ENCODE assay signal across 12 mouse cellular contexts in the genomic region with DNA sequence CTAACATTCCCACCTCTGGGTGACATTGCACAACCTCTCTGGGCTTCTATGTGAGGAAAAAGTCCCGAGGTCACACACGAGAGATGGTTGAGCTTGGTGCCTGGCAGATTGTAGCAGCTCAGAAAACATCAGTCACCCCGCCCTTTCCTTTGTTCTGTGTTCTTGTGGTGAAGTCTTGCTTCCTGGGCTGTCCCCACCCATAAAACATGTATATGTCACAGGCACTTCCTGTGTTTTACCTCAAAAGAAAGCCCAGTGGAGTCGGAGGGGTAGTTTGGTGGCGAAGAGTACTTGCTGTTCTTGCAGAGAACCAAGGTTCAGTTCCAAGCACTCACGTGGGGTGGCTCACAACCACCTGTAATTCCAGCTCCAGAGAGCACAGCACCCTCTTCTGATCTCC. TPM values are rescaled to one million over a fixed set of nuclear protein-coding genes. Genes with fewer than 3 reads are reported as not detected.
A peak's percentile ranks its signal among the peaks of the same experiment; 100 is the strongest.
DNase-seq lines count a peak whose midpoint lies in the region; ATAC-seq and TF ChIP-seq lines count a peak whose summit lies in the region.
"Had no signal": no experiment of that assay in that cellular context is flagged by ENCODE, and none has a peak within 500 bp of the region (broad histone marks: within the 10 kb centered on the region; RNA-seq: fewer than 3 reads in every experiment).

No protein-coding gene starts in this region.

- H3K4me3 ChIP-seq in layer of hippocampus, adult 2 months: no peak overlapping the region
- H3K4me3 ChIP-seq in small intestine, adult 2 months (ENCODE audit: low read depth, low read length): no peak overlapping the region
- H3K4me3 ChIP-seq in forebrain, embryonic 12.5 days (replicated peaks): no peak overlapping the region
- no peak overlapping the region for H3K4me3 ChIP-seq in forebrain, embryonic 16.5 days (replicated peaks; ENCODE audit: low read length)
- no peak overlapping the region for H3K4me3 ChIP-seq in hindbrain, embryonic 13.5 days
- H3K4me3 ChIP-seq: kidney, embryonic 15.5 days; limb, embryonic 15.5 days; neural tube, embryonic 12.5 days had no signal

- no peak for ATAC-seq in forebrain, embryonic 12.5 days (ENCODE audit: low FRiP score)
- no peak for ATAC-seq in forebrain, embryonic 16.5 days
- no peak for ATAC-seq in hindbrain, embryonic 13.5 days (ENCODE audit: low FRiP score)

- H3K27ac ChIP-seq in layer of hippocampus, adult 2 months: no peak overlapping the region
- H3K27ac ChIP-seq in small intestine, adult 2 months (ENCODE audit: insufficient read depth, low read depth, low read length): peak overlapping the region; percentile 56
- no peak overlapping the region for H3K27ac ChIP-seq in forebrain, embryonic 12.5 days
- no peak overlapping the region for H3K27ac ChIP-seq in forebrain, embryonic 16.5 days (ENCODE audit: low read length)
- H3K27ac ChIP-seq in hindbrain, embryonic 13.5 days: no peak overlapping the region
- H3K27ac ChIP-seq: kidney, embryonic 15.5 days; limb, embryonic 15.5 days; neural tube, embryonic 12.5 days had no signal

- no peak overlapping the region for H3K9ac ChIP-seq in forebrain, embryonic 12.5 days
- no peak overlapping the region for H3K9ac ChIP-seq in forebrain, embryonic 16.5 days (replicated peaks; ENCODE audit: low read depth, low read length)
- no peak overlapping the region for H3K9ac ChIP-seq in hindbrain, embryonic 13.5 days
- H3K9ac ChIP-seq: kidney, embryonic 15.5 days; limb, embryonic 15.5 days; neural tube, embryonic 12.5 days had no signal

- peaks cover 12% of the 10 kb centered on the region for H3K4me1 ChIP-seq in small intestine, adult 2 months (ENCODE audit: control insufficient read depth, insufficient read depth, insufficient read length, low read length)
- H3K4me1 ChIP-seq in forebrain, embryonic 12.5 days: no peaks in the 10 kb centered on the region
- no peaks in the 10 kb centered on the region; the same call in 1 of the 2 replicates for H3K4me1 ChIP-seq in forebrain, embryonic 16.5 days (replicated peaks; ENCODE audit: control insufficient read depth, insufficient read depth, low read length)
- no peaks in the 10 kb centered on the region for H3K4me1 ChIP-seq in hindbrain, embryonic 13.5 days (replicated peaks)
- H3K4me1 ChIP-seq: limb, embryonic 15.5 days; neural tube, embryonic 12.5 days had no signal

- TF ChIP-seq POLR2A in small intestine, adult 2 months (IDR thresholded peaks at IDR 0.05; ENCODE audit: low read depth, low read length): no peak

- 77% methylated on average over 6 of the region's 6 CpGs for WGBS in small intestine, adult 2 months
- 83% methylated on average over 6 of the region's 6 CpGs for WGBS in forebrain, embryonic 12.5 days
- WGBS in forebrain, embryonic 16.5 days: 85% methylated on average over 6 of the region's 6 CpGs
- WGBS in hindbrain, embryonic 13.5 days: 87% methylated on average over 6 of the region's 6 CpGs

- no peak for DNase-seq in layer of hippocampus, adult 2 months (ENCODE audit: low spot score in 2 of 2)
- DNase-seq in layer of hippocampus, adult 11-12 months (ENCODE audit: low spot score): no peak
- peak; percentile 20 to 22 for DNase-seq in lung, adult 18-20 months
- DNase-seq in gastrocnemius, postnatal 4 days (ENCODE audit: low spot score in 2 of 2): no peak
- DNase-seq: cerebellum, adult 11-12 months had no signal

- H3K9me3 ChIP-seq in forebrain, embryonic 12.5 days: no peaks in the 10 kb centered on the region
- H3K9me3 ChIP-seq in forebrain, embryonic 16.5 days (ENCODE audit: control insufficient read depth, low read length): no peaks in the 10 kb centered on the region
- H3K9me3 ChIP-seq in hindbrain, embryonic 13.5 days: no peaks in the 10 kb centered on the region
- H3K9me3 ChIP-seq: kidney, embryonic 15.5 days; limb, embryonic 15.5 days; neural tube, embryonic 12.5 days had no signal

- H3K36me3 ChIP-seq in small intestine, adult 2 months (ENCODE audit: control insufficient read depth, insufficient read depth, low read length): no peaks in the 10 kb centered on the region
- no peaks in the 10 kb centered on the region for H3K36me3 ChIP-seq in forebrain, embryonic 12.5 days (replicated peaks)
- H3K36me3 ChIP-seq in forebrain, embryonic 16.5 days (ENCODE audit: control insufficient read depth, insufficient read depth): no peaks in the 10 kb centered on the region
- no peaks in the 10 kb centered on the region for H3K36me3 ChIP-seq in hindbrain, embryonic 13.5 days
- H3K36me3 ChIP-seq: kidney, embryonic 15.5 days; limb, embryonic 15.5 days; neural tube, embryonic 12.5 days had no signal

- peak; percentile 47 for TF ChIP-seq CTCF in layer of hippocampus, adult 2 months (conservative IDR thresholded peaks at IDR 0.05)
- no peak for TF ChIP-seq CTCF in small intestine, adult 2 months (IDR thresholded peaks at IDR 0.05; ENCODE audit: extremely low read depth, insufficient read length, insufficient replicate concordance, low read depth, low read length)

- no peaks in the 10 kb centered on the region for H3K27me3 ChIP-seq in small intestine, adult 2 months (ENCODE audit: control insufficient read depth, insufficient read depth, low read length)
- no peaks in the 10 kb centered on the region for H3K27me3 ChIP-seq in forebrain, embryonic 12.5 days
- H3K27me3 ChIP-seq in forebrain, embryonic 16.5 days (replicated peaks; ENCODE audit: control insufficient read depth, insufficient read depth, low read length): no peaks in the 10 kb centered on the region
- H3K27me3 ChIP-seq in hindbrain, embryonic 13.5 days: no peaks in the 10 kb centered on the region
- H3K27me3 ChIP-seq: kidney, embryonic 15.5 days; limb, embryonic 15.5 days; neural tube, embryonic 12.5 days had no signal

- H3K4me2 ChIP-seq in forebrain, embryonic 12.5 days: no peak overlapping the region
- no peak overlapping the region for H3K4me2 ChIP-seq in forebrain, embryonic 16.5 days (ENCODE audit: low read length)
- H3K4me2 ChIP-seq in hindbrain, embryonic 13.5 days: no peak overlapping the region
- H3K4me2 ChIP-seq: kidney, embryonic 15.5 days; limb, embryonic 15.5 days; neural tube, embryonic 12.5 days had no signal

RNA-seq across cellular contexts. Expression of a gene that starts 2.4 kb away (rescaled TPM):
- total RNA-seq in layer of hippocampus, adult 2 months (2021): not detected
- polyA plus RNA-seq in small intestine, adult 2 months (2012; rRNA removed): 0.69 and 0.80 TPM in 2 replicates
- polyA plus RNA-seq in forebrain, embryonic 12.5 days (2016; fragmentation: Nextera tagmentation; extraction: Ambion mirVana): 0.06 TPM in 1 of 2 replicates, not detected in the other
- 0.27 TPM in 1 of 2 replicates, not detected in the other for polyA plus RNA-seq in forebrain, embryonic 16.5 days (2015; fragmentation: Nextera tagmentation; extraction: Ambion mirVana)
- total RNA-seq in gastrocnemius, postnatal 4 days (2021): under 1 TPM; 0.39 to 0.49 TPM
- polyA plus RNA-seq in hindbrain, embryonic 13.5 days (2015; fragmentation: Nextera tagmentation; extraction: Ambion mirVana): not detected in 2 replicates

RNA-seq across cellular contexts. Expression of a gene that starts 37.2 kb away (rescaled TPM):
- 10 to 100 TPM; 43.7 to 46.7 TPM for total RNA-seq in layer of hippocampus, adult 2 months (2021)
- polyA plus RNA-seq in small intestine, adult 2 months (2012; rRNA removed): 32.4 and 43.1 TPM in 2 replicates
- polyA plus RNA-seq in forebrain, embryonic 12.5 days (2016; fragmentation: Nextera tagmentation; extraction: Ambion mirVana): 13.4 and 14.2 TPM in 2 replicates
- polyA plus RNA-seq in forebrain, embryonic 16.5 days (2015; fragmentation: Nextera tagmentation; extraction: Ambion mirVana): 12.5 and 12.9 TPM in 2 replicates
- 10 to 100 TPM; 16.9 to 17.3 TPM for total RNA-seq in gastrocnemius, postnatal 4 days (2021)
- polyA plus RNA-seq in hindbrain, embryonic 13.5 days (2015; fragmentation: Nextera tagmentation; extraction: Ambion mirVana): 10.0 and 12.0 TPM in 2 replicates

Comparison
In these comparisons a context has a peak if more than half of its experiments do, and no peak if none do; other contexts are left out.
1. DNase-seq: peak in lung, adult 18-20 months (2 of 2); none in layer of hippocampus, adult 2 months (0 of 2), layer of hippocampus, adult 11-12 months (single experiment) and gastrocnemius, postnatal 4 days (0 of 2).